Mouse (Mus musculus) lung, embryonic 14.5 days (tissue): ENCODE measurements at regions not wholly inside any gene's neighbourhood (a gene's known extent, or its start where the extent isn't known, plus 50 kb on each side); places are given as distances from the start of the nearest gene placed in this dataset.
A peak's percentile ranks its signal among the peaks of the same experiment; 100 is the strongest.

Experiments used
- ATAC-seq: fragments of 200-750 bp; cut with Nextera tagmentation; 2 replicates; pipeline ENCODE4 v1.8.0; 2017; ENCODE audit warnings: mild to moderate bottlenecking, moderate TSS enrichment, moderate library complexity; ENCODE audit not compliant: insufficient read depth
- DNase-seq: peaks from one replicate; pipeline ENCODE4 v3.0.0-alpha.2; 2015
- H3K27ac ChIP-seq: fragments of 300-500 bp; sonication (generic); 2 replicates; pipeline ENCODE4 v1.5.1; 2014; ENCODE audit warnings: low read depth, mild to moderate bottlenecking, moderate library complexity
- H3K27me3 ChIP-seq: fragments of 300-500 bp; sonication (generic); 2 replicates; pipeline ENCODE4 v1.6.1; 2014; ENCODE audit warnings: low read length, control low read depth; ENCODE audit not compliant: insufficient read depth
- H3K36me3 ChIP-seq: fragments of 300-500 bp; sonication (generic); 2 replicates; pipeline ENCODE4 v1.6.1; 2014; ENCODE audit warnings: control low read depth; ENCODE audit not compliant: insufficient read depth
- H3K4me1 ChIP-seq: fragments of 300-500 bp; sonication (generic); 2 replicates; pipeline ENCODE4 v1.6.1; 2014; ENCODE audit warnings: antibody characterized with exemption, control low read depth; ENCODE audit not compliant: insufficient read depth
- H3K4me2 ChIP-seq: fragments of 300-500 bp; sonication (generic); 2 replicates; pipeline ENCODE4 v1.6.1; 2014; ENCODE audit warnings: mild to moderate bottlenecking
- H3K4me3 ChIP-seq: fragments of 300-500 bp; sonication (generic); 2 replicates; pipeline ENCODE4 v1.5.1; 2014; ENCODE audit warnings: low read depth, low read length
- H3K9ac ChIP-seq: fragments of 300-500 bp; sonication (generic); 2 replicates; pipeline ENCODE4 v1.6.1; 2014
- H3K9me3 ChIP-seq: fragments of 300-500 bp; sonication (generic); 2 replicates; pipeline ENCODE4 v1.6.1; 2016; ENCODE audit warnings: low read depth, low read length, control low read depth
- CTCF ChIP-seq: IDR thresholded peaks from 2 replicates; pipeline ENCODE4 v1.5.1; 2016; ENCODE audit warnings: antibody characterized with exemption, low read depth
- WGBS: fragments of 180-500 bp; shearing (Covaris S2); extraction: QIAGEN DNeasy Blood & Tissue Kit; methylation state at CpG from one replicate; pipeline ENCODE4 v1.1.7; 2014; 5-methylcytosine and 5-hydroxymethylcytosine counted together

- Histone ChIP-seq H3K27ac (no peak overlapping the region), H3K36me3 (no peaks in the 10 kb centered on the region), H3K4me3 (no peak overlapping the region), H3K9me3 (peaks cover 5% of the 10 kb centered on the region; the same call in 1 of the 2 replicates), H3K4me2 (no peak overlapping the region), H3K27me3 (no peaks in the 10 kb centered on the region), H3K4me1 (no peaks in the 10 kb centered on the region), H3K9ac (no peak overlapping the region)
- no peak for TF ChIP-seq CTCF
- ATAC-seq (no peak), DNase-seq (no peak)
- 63% methylated on average over 5 of the region's 5 CpGs for WGBS
Observed at GRCm38 (mm10) chr14:62137981-62138380, 154.4 kb upstream of the Rnaseh2b start.

- no peak for ATAC-seq
- H3K27ac ChIP-seq = no peak overlapping the region
- H3K9me3 ChIP-seq = no peaks in the 10 kb centered on the region
- 38% methylated on average over 17 of the region's 17 CpGs for WGBS
- no peak overlapping the region for H3K4me3 ChIP-seq
- H3K36me3 ChIP-seq = no peaks in the 10 kb centered on the region
- H3K27me3 ChIP-seq = no peaks in the 10 kb centered on the region
- peak; percentile 23 for DNase-seq
- H3K4me1 ChIP-seq = no peaks in the 10 kb centered on the region
- H3K9ac ChIP-seq = no peak overlapping the region
- TF ChIP-seq CTCF = no peak
- H3K4me2 ChIP-seq = peak overlapping the region; percentile 42
Observed at GRCm38 (mm10) chr14:62144385-62145030, 147.9 kb upstream of the Rnaseh2b start.

- no peak for DNase-seq
Observed at GRCm38 (mm10) chr14:62157038-62157716, 135.2 kb upstream of the Rnaseh2b start.

DNA sequence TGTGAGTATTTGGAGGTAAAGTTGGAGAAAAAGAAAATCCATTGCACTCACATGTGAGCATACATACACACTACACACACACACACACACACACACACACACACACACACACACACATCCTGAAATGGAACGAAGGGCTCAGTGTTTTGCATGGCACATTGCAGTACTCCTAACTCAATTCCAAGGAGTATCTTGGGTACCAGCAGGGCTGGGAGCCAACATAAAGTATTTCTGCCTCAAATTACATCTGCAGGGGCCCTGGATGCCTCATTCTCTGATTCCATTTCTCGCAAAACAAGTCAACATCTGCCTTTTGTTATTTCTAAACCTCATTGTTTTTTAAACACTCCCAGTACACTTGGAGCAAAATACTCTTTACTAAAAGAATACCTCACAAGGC is 132.7 kb upstream of the Rnaseh2b start:
- H3K27ac ChIP-seq = no peak overlapping the region
- DNase-seq = no peak
- H3K9me3 ChIP-seq = no peaks in the 10 kb centered on the region
- H3K36me3 ChIP-seq = no peaks in the 10 kb centered on the region
- TF ChIP-seq CTCF = no peak
- no peak overlapping the region for H3K4me3 ChIP-seq
- WGBS = 55% methylated on average over 2 of the region's 2 CpGs
- H3K4me1 ChIP-seq = no peaks in the 10 kb centered on the region
- no peaks in the 10 kb centered on the region for H3K27me3 ChIP-seq
- H3K9ac ChIP-seq = no peak overlapping the region
- no peak for ATAC-seq
- no peak overlapping the region for H3K4me2 ChIP-seq

More at GRCm38 (mm10) chr14:62157038-62157716, 135.2 kb upstream of the Rnaseh2b start:
- Histone ChIP-seq H3K27me3 (no peaks in the 10 kb centered on the region), H3K4me1 (no peaks in the 10 kb centered on the region), H3K36me3 (no peaks in the 10 kb centered on the region), H3K9ac (no peak overlapping the region), H3K27ac (no peak overlapping the region), H3K4me3 (no peak overlapping the region), H3K4me2 (no peak overlapping the region), H3K9me3 (no peaks in the 10 kb centered on the region)
- 67% methylated on average over 7 of the region's 7 CpGs for WGBS
- ATAC-seq = no peak
- TF ChIP-seq CTCF = no peak

GRCm38 (mm10) chr14:62163120-62163796 is 129.1 kb upstream of the Rnaseh2b start:
- Histone ChIP-seq H3K9ac (no peak overlapping the region), H3K27me3 (no peaks in the 10 kb centered on the region), H3K9me3 (no peaks in the 10 kb centered on the region), H3K4me2 (no peak overlapping the region), H3K36me3 (no peaks in the 10 kb centered on the region), H3K4me1 (0 out of 2 replicates have a peak, but pooled peaks cover 2% of the 10 kb centered on the region), H3K4me3 (no peak overlapping the region), H3K27ac (peak overlapping the region; percentile 58)
- peak; percentile 96 for DNase-seq
- peak; percentile 93 for ATAC-seq
- WGBS = 38% methylated on average over 12 of the region's 12 CpGs
- TF ChIP-seq CTCF = no peak

DNA sequence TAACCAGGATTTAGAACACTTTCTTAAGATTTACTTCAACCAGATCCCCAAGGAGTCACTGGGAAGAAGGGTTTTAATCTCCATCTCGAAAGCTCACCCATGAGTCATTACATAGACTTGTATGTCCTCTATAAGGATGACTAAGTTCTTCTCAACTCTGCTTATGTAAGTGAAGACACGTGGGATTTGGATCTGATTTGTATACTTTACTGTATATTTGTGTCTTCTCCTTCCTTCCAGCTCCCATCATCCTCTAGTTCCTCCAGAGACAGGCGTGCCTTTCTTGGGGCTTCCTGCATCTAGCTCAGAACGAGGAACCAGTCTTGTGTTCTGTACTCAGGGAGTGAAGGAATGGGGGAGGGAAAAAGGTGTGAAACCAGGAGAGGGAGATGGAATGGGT is 127.5 kb upstream of the Rnaseh2b start:
- DNase-seq (no peak), ATAC-seq (no peak)
- Histone ChIP-seq H3K4me3 (no peak overlapping the region), H3K27ac (no peak overlapping the region), H3K36me3 (no peaks in the 10 kb centered on the region), H3K9me3 (no peaks in the 10 kb centered on the region), H3K9ac (no peak overlapping the region), H3K27me3 (no peaks in the 10 kb centered on the region), H3K4me1 (0 out of 2 replicates have a peak, but pooled peaks cover 2% of the 10 kb centered on the region), H3K4me2 (no peak overlapping the region)
- 71% methylated on average over 4 of the region's 4 CpGs for WGBS
- no peak for TF ChIP-seq CTCF

DNA sequence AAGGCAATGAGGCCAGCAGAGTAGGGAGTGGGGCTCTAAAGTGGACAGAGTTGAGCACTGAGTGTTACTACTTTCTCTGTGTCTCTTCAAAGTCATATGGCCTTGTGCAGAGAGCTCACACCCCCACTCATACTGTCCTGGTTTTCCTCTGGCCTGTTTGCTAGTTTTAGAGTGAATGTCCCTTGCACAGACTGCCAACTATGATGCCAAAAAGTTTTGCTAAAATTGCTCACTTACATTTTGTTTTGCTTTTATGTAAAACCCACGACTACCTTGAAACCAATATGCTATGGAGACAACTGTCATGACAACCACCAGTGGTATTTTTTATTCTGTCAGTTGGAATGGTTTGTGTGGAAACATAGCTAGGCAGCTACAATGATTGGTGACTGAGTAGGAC is 126.4 kb upstream of the Rnaseh2b start:
- ATAC-seq (no peak), DNase-seq (no peak)
- no peak overlapping the region for H3K27ac ChIP-seq
- 74% methylated on average over 1 of the region's 1 CpGs for WGBS
- H3K9me3 ChIP-seq = no peaks in the 10 kb centered on the region
- H3K4me3 ChIP-seq = no peak overlapping the region
- H3K27me3 ChIP-seq = no peaks in the 10 kb centered on the region
- no peak overlapping the region for H3K4me2 ChIP-seq
- no peak overlapping the region for H3K9ac ChIP-seq
- H3K36me3 ChIP-seq = no peaks in the 10 kb centered on the region
- no peak for TF ChIP-seq CTCF
- H3K4me1 ChIP-seq = 0 out of 2 replicates have a peak, but pooled peaks cover 2% of the 10 kb centered on the region
